Mouse (Mus musculus): ENCODE measurements at regions not wholly inside any gene's neighbourhood (a gene's known extent, or its start where the extent isn't known, plus 50 kb on each side); places are given as distances from the start of the nearest gene placed in this dataset.
A peak's percentile ranks its signal among the peaks of the same experiment; 100 is the strongest.

DNA sequence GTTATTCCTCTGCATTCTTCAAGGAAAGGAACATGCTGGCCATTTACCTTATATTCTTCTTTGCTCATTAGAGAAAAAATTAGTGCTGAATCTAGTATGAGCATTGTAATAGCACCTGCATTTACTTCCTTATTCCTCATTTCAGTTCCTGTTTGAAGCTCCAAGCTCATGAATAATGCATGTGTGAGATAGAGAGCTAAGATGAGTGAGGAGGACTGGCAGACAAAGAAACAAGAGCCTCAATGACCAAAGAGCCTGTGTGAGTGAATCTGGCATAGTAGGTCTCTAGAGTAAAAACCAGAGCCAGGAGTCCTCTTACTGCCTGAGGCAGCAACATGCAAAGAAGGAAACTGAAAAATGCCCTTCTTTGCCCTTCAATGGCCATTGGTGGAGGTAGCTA is 365.4 kb upstream of the Adgrl4 start:
- no peak overlapping the region for H3K27ac ChIP-seq
- DNase-seq: no peak
- H3K27me3 ChIP-seq (ENCODE audit: control insufficient read depth, insufficient read depth, low read length): no peaks in the 10 kb centered on the region
- TF ChIP-seq CTCF (IDR thresholded peaks at IDR 0.05) (no peak), EP300 (IDR thresholded peaks at IDR 0.05; ENCODE audit: insufficient read depth, low read depth, low read length) (no peak), POLR2A (IDR thresholded peaks at IDR 0.05; ENCODE audit: insufficient read depth, low read depth, low read length) (no peak)
- H3K79me2 ChIP-seq (replicated peaks; ENCODE audit: control insufficient read depth, insufficient read depth, low read length): no peaks in the 10 kb centered on the region
- intact Hi-C loops (cut with DNase I): no loop called here
- no peaks in the 10 kb centered on the region for H3K4me1 ChIP-seq (ENCODE audit: control insufficient read depth, insufficient read depth, low read length)
- no peak overlapping the region for H3K9ac ChIP-seq (ENCODE audit: low read depth, low read length)
- no peaks in the 10 kb centered on the region for H3K36me3 ChIP-seq (ENCODE audit: control insufficient read depth, insufficient read depth, low read length)
- no peak overlapping the region for H3K4me3 ChIP-seq

DNA sequence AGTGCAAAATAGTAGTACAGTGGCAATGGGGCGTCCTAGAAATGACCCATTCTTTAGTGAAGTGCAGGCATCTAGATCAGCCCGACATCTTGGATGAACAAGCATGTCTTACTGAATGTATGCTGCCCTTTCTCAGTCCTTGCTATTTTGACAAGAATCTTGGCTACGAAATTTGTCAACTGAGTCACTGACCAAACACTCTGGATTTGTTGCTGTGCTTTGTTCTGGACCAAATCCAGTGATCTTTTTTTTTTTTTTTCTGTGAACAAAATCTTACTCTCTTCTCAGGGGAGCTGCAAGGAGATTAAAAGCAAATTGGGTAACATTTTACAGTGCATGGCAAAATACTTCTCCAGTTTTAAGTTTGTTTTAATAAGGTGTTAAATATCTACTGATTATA is 320.9 kb upstream of the Adgrl4 start:
- Histone ChIP-seq H3K27me3 (ENCODE audit: control insufficient read depth, insufficient read depth, low read length) (no peaks in the 10 kb centered on the region), H3K36me3 (ENCODE audit: control insufficient read depth, insufficient read depth, low read length) (no peaks in the 10 kb centered on the region), H3K4me3 (no peak overlapping the region), H3K27ac (no peak overlapping the region), H3K79me2 (replicated peaks; ENCODE audit: control insufficient read depth, insufficient read depth, low read length) (no peaks in the 10 kb centered on the region), H3K9ac (ENCODE audit: low read depth, low read length) (no peak overlapping the region), H3K4me1 (ENCODE audit: control insufficient read depth, insufficient read depth, low read length) (no peaks in the 10 kb centered on the region)
- TF ChIP-seq EP300 (IDR thresholded peaks at IDR 0.05; ENCODE audit: insufficient read depth, low read depth, low read length) (no peak), POLR2A (IDR thresholded peaks at IDR 0.05; ENCODE audit: insufficient read depth, low read depth, low read length) (no peak), CTCF (IDR thresholded peaks at IDR 0.05) (no peak)
- 69% methylated on average over 3 of the region's 3 CpGs for WGBS
- intact Hi-C loops (cut with DNase I): no loop called here
- no peak for DNase-seq

DNA sequence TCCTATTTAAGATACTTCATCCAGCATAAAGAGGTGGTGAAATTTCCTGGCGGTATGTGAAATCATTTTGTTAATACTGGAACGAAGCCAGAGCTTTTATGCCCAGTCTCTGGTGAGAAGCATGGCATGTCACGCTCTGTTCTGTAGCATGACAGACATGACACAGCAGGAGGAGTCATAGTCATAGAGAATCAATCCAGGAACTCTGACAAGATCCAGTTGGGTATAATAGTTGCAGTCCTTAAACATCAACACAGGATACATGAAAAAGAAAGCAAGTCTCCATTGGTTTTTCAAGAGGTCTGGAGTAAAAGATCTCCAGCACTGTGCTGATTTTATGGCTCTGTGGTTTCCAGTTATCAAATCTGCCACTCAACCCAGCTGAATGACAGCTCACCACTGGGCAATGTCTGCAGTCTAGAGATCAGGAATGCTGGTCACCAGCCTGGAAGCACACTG is 320.1 kb upstream of the Adgrl4 start:
- WGBS: 43% methylated on average over 3 of the region's 3 CpGs
- Histone ChIP-seq H3K36me3 (ENCODE audit: control insufficient read depth, insufficient read depth, low read length) (no peaks in the 10 kb centered on the region), H3K79me2 (replicated peaks; ENCODE audit: control insufficient read depth, insufficient read depth, low read length) (no peaks in the 10 kb centered on the region), H3K9ac (ENCODE audit: low read depth, low read length) (no peak overlapping the region), H3K4me1 (ENCODE audit: control insufficient read depth, insufficient read depth, low read length) (no peaks in the 10 kb centered on the region), H3K27me3 (ENCODE audit: control insufficient read depth, insufficient read depth, low read length) (no peaks in the 10 kb centered on the region), H3K4me3 (no peak overlapping the region), H3K27ac (no peak overlapping the region)
- no peak for DNase-seq
- TF ChIP-seq POLR2A (IDR thresholded peaks at IDR 0.05; ENCODE audit: insufficient read depth, low read depth, low read length) (no peak), EP300 (IDR thresholded peaks at IDR 0.05; ENCODE audit: insufficient read depth, low read depth, low read length) (no peak), CTCF (IDR thresholded peaks at IDR 0.05) (no peak)
- intact Hi-C loops (cut with DNase I): no loop called here

DNA sequence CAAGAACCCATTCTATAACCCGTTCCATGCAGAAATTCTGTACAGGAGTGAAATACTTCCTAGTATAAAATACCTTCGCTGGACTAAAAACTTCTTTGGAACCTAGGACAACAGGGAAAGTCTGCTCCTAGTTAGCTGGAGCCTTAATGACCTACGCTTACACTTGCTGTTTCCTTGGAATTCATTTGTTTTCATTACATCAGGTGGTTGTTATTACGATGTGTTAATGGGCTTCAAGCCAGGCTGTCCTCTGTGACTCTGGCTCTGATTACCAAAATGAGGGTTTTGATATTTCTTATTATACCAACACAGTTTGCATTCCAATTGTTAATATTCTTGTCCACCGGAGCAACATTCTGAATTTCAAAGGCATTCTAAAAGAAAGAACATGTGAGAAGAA is 313.6 kb upstream of the Adgrl4 start:
- 73% methylated on average over 5 of the region's 5 CpGs for WGBS
- no peak overlapping the region for H3K4me3 ChIP-seq
- no peaks in the 10 kb centered on the region for H3K27me3 ChIP-seq (ENCODE audit: control insufficient read depth, insufficient read depth, low read length)
- intact Hi-C loops (cut with DNase I): no loop called here
- no peaks in the 10 kb centered on the region for H3K79me2 ChIP-seq (replicated peaks; ENCODE audit: control insufficient read depth, insufficient read depth, low read length)
- H3K4me1 ChIP-seq (ENCODE audit: control insufficient read depth, insufficient read depth, low read length): no peaks in the 10 kb centered on the region
- H3K36me3 ChIP-seq (ENCODE audit: control insufficient read depth, insufficient read depth, low read length): no peaks in the 10 kb centered on the region
- DNase-seq: no peak
- TF ChIP-seq CTCF (IDR thresholded peaks at IDR 0.05) (no peak), POLR2A (IDR thresholded peaks at IDR 0.05; ENCODE audit: insufficient read depth, low read depth, low read length) (no peak), EP300 (IDR thresholded peaks at IDR 0.05; ENCODE audit: insufficient read depth, low read depth, low read length) (no peak)
- H3K9ac ChIP-seq (ENCODE audit: low read depth, low read length): no peak overlapping the region
- no peak overlapping the region for H3K27ac ChIP-seq

DNA sequence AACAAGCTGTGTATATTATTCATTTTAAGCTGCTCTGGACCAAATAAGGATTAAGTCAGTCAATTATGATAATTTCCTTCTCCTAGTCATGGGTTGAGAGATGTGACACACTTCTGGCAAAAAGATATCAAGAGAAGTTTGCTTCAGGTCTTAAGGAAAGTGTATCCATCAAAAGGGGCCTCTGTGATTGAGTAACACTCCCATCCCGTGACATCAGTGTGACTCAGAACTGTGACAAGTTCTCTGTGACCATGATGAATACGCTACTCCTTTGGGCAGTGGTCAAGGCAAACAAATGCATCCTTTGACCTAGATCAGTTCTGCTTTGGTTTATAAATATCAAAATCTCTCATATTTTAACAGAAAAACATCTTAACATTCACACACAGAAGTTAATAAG is 290.8 kb upstream of the Adgrl4 start:
- H3K9ac ChIP-seq (ENCODE audit: low read depth, low read length): no peak overlapping the region
- no peak overlapping the region for H3K27ac ChIP-seq
- no peaks in the 10 kb centered on the region for H3K79me2 ChIP-seq (replicated peaks; ENCODE audit: control insufficient read depth, insufficient read depth, low read length)
- no peaks in the 10 kb centered on the region for H3K4me1 ChIP-seq (ENCODE audit: control insufficient read depth, insufficient read depth, low read length)
- no peak for TF ChIP-seq EP300 (IDR thresholded peaks at IDR 0.05; ENCODE audit: insufficient read depth, low read depth, low read length)
- no peak for TF ChIP-seq CTCF (IDR thresholded peaks at IDR 0.05)
- no peak for TF ChIP-seq POLR2A (IDR thresholded peaks at IDR 0.05; ENCODE audit: insufficient read depth, low read depth, low read length)
- no peak for DNase-seq
- no peak overlapping the region for H3K4me3 ChIP-seq
- no peaks in the 10 kb centered on the region for H3K27me3 ChIP-seq (ENCODE audit: control insufficient read depth, insufficient read depth, low read length)
- 77% methylated on average over 2 of the region's 2 CpGs for WGBS
- no peaks in the 10 kb centered on the region for H3K36me3 ChIP-seq (ENCODE audit: control insufficient read depth, insufficient read depth, low read length)
- intact Hi-C loops (cut with DNase I): no loop called here

DNA sequence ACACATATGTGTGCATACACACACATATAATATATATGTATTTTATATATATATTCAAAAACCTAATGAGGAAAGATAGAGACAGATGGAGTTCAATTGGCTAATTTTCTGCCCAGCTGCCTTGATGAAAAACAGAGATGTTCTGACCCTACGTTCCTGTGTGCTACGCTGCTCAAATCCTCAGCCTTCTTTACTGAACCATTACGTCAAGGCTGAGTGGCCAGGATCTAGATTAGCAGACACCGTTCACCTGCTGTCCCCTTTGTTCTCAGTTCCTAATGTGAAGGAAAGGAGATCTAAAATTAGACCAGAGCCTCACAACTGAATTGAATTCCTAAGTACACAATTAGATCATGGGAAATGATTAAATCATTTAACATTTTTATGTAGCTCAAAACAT is 284.3 kb upstream of the Adgrl4 start:
- 28% methylated on average over 4 of the region's 4 CpGs for WGBS
- DNase-seq: peak in 1 of 2 experiments; percentile 4
- no peaks in the 10 kb centered on the region for H3K27me3 ChIP-seq (ENCODE audit: control insufficient read depth, insufficient read depth, low read length)
- H3K27ac ChIP-seq: peak overlapping the region; percentile 29; the same call in 1 of the 2 replicates
- H3K79me2 ChIP-seq (replicated peaks; ENCODE audit: control insufficient read depth, insufficient read depth, low read length): no peaks in the 10 kb centered on the region
- H3K4me1 ChIP-seq (ENCODE audit: control insufficient read depth, insufficient read depth, low read length): no peaks in the 10 kb centered on the region
- H3K4me3 ChIP-seq: no peak overlapping the region
- H3K36me3 ChIP-seq (ENCODE audit: control insufficient read depth, insufficient read depth, low read length): no peaks in the 10 kb centered on the region
- TF ChIP-seq POLR2A (IDR thresholded peaks at IDR 0.05; ENCODE audit: insufficient read depth, low read depth, low read length): no peak
- TF ChIP-seq CTCF (IDR thresholded peaks at IDR 0.05): no peak
- no peak for TF ChIP-seq EP300 (IDR thresholded peaks at IDR 0.05; ENCODE audit: insufficient read depth, low read depth, low read length)
- no peak overlapping the region for H3K9ac ChIP-seq (ENCODE audit: low read depth, low read length)
- intact Hi-C loops (cut with DNase I): loop anchor here (10.0 kb wide), 1 partner anchor 231 kb away; no protein-coding TSS in a partner anchor

All from heart, adult 2 months (tissue).